Mouse (Mus musculus) heart, adult 9 months (tissue): ENCODE results near the gene Clock.

Experiments
- DNase-seq, 2 experiments: peaks; one replicate each; pipeline ENCODE4 v3.0.0; 2022; ENCODE audit warnings: low spot score in 2 of 2

Clock gene

GRCm38 (mm10) chr5:76304452-76305341, at the start of gene Clock:
TSS of gene Clock (minus strand) at chr5:76304792.
- DNase-seq = peak; percentile 91 to 92

- no peak for DNase-seq
These were observed 47.5 kb upstream of the Clock start for GRCm38 (mm10) chr5:76351953-76352611.

- DNase-seq = no peak
These were observed 46.9 kb upstream of the Clock start for GRCm38 (mm10) chr5:76351537-76351936.

DNA sequence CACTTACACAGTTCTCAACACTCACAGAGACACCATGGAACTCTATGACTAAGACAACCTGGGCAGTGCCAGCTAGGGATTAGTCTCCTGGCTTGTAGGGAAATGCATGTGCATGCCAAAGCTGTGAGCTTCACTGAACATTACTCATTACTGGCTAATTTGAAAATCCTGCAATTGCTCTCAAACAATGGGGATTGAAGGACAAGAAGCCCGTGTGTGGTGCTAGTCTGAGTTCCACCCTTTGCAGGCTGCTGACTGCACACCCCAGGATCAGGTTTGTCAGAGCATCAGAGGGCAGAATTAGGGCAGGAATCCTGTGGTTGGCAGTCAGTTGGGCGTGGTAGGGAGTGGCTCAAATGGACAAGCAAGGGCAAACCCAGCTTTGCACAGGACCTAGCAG, 41.5 kb upstream of the Clock start:
- DNase-seq = no peak

DNA sequence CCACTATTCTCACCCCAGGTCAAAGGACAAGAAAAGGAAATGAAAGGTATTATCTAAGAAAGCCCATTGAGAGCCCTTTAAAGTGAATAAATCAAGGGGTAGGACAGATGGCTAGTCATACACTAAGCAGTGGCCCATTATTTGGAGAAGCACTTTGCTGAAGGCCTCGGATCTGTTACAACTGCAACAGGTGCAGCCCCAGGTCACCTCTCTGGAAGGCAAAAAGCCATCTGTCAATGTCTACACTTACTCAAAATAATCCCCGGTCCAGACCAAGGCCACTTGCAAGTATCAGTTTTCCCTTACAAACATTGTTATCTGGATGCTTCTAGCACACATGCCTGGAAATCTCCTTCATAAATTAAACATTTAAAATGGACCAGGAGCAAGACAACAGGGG, 36.3 kb upstream of the Clock start:
- no peak for DNase-seq

DNA sequence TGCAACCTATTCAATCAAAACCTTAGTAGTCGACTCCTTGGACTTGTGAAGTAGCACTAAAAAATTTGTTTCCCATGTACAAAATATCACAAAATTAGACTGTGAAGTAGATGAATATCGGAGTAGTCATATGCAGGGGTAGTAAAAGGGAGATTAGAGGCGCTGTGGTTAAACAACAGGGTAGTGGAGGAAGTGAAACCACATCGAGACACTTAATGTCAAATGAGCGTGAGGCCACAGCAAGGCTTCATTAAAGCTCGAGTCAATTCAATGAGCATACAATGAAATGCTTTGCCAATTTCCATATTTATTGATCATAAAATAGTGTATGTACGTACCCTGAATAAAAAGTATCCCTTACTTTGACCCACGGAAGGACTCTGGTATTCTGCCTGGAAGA, 32.5 kb upstream of the Clock start:
- DNase-seq = no peak

- no peak for DNase-seq
These were observed 29.2 kb upstream of the Clock start for GRCm38 (mm10) chr5:76333833-76334232.

GRCm38 (mm10) chr5:76330953-76331352, 26.4 kb upstream of the Clock start, which contains the start of gene Pdcl2:
TSS of gene Pdcl2 (minus strand) at chr5:76331156.
- no peak for DNase-seq

GRCm38 (mm10) chr5:76327296-76327695, 22.7 kb upstream of the Clock start:
- peak in 1 of 2 experiments; percentile 6 for DNase-seq

DNA sequence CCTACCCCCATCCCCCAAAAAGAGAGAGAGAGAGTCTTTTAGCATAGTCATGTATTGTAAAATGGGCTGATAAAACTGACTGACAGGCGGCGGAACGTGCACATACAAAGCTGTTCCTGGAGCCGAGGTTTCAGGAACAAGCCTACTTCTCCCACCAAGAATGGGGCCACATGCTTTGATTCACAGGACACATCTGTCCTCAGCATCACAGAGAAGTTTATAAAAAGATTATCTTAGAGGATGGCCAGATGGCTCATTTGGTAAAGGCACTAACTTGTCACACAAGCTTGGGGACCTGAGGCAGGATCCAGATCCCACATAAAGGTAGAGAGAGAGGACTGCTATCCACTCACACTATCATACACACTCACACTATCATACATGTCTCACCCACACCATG, 20.5 kb upstream of the Clock start:
- DNase-seq = no peak

DNA sequence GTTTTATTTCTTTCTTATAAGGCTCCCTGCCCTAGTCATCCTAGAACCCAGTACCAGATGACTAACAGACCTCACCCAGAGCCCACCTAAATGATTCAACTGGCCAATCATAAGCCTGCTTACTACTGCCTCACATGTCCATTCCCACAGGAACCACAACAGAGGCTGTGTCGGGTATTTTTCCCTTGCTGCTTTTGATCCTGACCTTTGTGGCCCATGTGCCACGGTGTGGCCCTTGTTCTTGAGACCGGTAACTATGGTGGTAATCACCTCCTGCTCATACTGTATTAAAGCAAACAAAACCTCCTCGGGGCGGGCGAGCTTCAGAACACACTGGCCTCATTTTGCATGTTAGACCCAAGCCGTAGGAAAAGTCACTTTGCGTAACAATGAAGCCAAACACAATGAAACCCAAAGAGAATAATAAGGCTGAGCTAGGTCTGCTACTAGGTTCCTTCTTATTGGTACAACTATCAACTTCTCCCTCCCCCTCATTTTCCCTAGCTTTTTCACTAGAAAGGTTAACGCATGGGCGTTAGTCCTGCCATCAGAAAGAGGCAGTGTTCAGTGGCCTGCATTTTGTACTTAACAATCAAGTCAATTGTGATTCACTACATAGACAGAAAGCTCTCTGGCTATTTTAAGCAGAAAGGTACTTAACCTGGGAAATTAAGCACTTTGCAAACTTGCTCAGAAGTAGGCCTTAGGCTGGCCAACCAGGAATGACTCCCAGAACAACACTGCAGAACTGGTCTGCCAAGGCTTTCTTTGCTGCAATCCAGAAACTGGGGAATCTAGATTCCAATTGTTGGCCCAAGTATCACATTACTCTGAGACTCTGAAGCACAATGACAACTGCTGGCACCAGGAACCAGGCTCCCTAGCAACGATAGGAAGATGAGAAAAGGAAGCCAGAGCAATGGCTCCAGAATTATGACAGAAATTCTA, 16.9 kb upstream of the Clock start:
- DNase-seq = no peak

- no peak for DNase-seq
These were observed 3.6 kb upstream of the Clock start for GRCm38 (mm10) chr5:76308206-76308605.

- DNase-seq = no peak
These were observed 1.7 kb upstream of the Clock start for GRCm38 (mm10) chr5:76306261-76306660.

DNA sequence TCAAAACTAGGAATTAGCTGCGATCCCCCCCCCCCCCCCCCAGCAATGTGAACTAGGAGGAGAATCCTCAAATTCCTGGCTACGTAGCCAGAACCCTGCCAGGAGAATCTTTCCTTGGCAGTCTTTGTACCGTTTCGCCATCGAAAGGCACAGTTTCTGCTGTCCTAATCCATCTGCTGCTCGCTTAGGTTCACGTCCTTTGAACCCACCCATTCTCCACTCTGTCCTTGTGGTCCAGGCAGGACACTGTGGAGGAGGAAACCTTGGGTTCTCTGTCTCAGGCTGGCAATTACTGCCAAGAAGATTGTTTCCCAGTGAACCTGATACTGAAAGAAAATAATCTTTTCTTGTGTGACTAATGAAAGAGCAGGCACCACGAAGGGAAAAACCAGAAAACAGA, 1.0 kb upstream of the Clock start:
- no peak for DNase-seq

- DNase-seq = peak; percentile 69 to 79
These were observed 694 bp downstream of the Clock start for GRCm38 (mm10) chr5:76303745-76304451.

GRCm38 (mm10) chr5:76303379-76303744, 1.2 kb downstream of the Clock start:
- DNase-seq = no peak

- DNase-seq = no peak
These were observed 2.6 kb downstream of the Clock start for GRCm38 (mm10) chr5:76302009-76302408.

DNA sequence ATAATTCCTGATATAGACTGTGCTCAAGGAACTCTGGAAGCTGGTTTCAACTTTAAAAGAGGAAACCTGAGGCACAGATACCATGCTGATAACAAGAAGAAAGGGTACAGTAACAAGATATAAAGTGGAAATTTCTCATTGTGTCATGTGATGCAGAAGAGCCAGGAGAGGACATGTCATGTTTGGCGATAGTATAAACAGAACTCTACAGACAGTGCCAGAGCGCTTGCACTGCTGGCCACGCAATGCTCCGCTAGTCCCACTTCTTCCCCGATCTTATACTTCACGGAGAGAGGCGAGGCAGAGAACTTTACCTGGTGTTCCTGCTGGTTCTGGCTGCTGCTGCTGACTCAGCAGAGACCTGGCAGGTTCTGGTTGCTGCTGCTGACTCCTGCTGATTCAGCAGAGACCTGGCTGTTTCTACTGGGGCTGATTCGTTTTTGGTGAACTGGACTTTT, 15.3 kb downstream of the Clock start:
- no peak for DNase-seq

DNA sequence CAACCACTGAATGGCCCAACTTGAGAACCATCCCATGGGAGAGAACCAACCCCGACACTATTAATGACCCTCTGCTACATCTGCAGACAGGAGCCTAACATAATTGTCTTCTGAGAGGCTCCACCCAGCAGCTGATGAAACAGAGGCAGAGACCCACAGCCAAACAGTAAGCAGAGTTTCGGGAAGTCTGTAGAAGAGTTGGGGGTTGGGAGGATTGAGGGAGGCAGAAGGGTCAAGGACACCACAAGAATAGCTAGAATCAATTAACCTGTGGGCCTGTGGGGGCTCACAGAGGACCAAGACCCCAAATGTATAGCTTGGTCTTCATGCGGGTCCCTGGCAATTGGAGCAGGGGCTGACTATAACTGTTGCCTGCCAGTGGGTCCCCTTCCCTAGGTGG, 16.3 kb downstream of the Clock start:
- no peak for DNase-seq

- no peak for DNase-seq
These were observed 17.5 kb downstream of the Clock start for GRCm38 (mm10) chr5:76287062-76287461.

DNA sequence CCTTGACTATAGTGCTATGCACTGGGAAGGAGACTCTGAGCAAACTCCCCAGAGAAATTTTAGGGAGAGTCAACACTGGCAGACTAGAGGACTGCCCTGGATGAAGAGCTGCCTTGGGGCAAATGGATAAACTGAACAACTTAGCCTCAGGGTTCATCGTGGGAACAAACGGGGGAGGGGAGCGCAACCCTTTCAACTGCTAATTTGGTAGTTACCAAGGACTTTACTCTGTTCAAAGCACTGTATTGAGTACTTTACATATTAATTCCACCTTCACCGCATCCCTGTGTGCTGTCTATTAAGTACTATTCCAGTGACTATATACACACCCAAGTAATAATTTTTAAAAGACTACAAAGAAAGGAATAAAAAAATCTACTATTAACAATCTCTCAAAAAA, 18.9 kb downstream of the Clock start:
- DNase-seq = no peak
